Mouse (Mus musculus): ENCODE measurements around the gene Fam205c.
A peak's percentile ranks its signal among the peaks of the same experiment; 100 is the strongest.
"Not testable (repeated sequence)": the region's sequence is repeated elsewhere in the genome, so short reads cannot be mapped to it uniquely, and the experiment has no call there.

Gene Fam205c

DNA sequence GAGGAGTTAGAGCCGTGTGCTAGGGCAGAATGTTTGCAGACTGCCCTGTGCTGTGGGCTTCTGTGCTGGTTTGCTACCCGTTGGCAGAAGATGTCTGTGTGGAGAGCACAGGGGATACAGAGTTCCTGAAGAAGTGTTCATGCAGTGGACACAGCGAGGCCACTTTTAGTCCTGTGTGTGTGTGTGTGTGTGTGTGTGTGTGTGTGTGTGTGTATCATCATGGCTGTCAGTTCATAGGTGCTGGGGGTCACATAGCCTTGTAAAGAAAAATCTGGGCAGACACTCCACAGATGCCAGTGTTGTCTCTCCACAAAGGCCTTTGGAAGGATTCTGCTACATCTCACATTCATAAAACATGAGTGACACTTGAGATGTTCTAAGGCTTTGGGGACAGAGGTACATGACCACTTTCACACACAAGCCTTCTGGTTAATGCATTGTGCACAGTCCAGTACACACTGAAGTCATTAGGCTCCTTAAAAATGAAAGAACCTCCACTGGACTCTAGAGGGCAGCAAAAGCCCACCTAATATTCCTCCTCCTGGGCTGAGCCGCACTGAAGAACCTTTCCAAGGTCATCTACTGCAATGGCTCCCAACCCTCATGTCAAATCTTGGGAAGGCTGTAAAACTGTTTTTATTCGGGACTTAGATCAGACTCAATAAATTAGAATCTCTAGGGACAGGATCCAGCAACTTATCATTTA is 2.7 kb upstream of the Fam205c start:
- DNase-seq (ENCODE audit: low spot score): peak; percentile 56

DNA sequence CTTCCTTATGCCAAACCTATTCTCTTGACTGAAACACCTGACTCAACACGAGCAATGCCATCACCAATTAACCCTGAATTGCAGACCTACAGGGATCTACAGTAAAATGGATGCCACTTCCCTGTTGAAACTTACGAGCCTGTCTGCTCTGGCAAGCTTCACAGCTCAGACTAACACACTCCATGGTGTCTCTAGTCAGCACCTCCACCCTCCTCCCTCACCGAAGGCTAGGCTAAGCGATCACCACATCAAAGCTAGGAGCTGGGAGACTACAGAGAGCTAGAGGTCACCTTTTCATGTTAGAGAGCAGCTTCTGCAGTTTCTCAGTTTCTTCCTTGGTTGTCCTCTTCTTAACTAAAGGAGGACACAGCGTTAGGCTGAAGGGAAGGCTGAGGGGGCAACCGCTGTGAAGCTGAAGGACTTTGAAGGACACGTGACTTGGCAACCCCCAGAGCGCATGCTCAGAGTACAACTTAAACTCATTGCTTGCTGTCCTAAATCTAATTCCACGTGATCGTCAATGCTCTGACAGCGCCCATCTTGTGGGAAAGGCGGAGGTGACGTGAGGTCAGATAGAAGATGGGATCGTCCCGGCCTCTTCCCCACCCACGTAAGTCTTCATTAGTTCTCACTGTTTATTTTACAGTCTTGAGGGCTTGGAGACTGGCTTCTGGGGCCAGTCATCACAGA is 1.1 kb downstream of the Fam205c start:
- no peak for DNase-seq (ENCODE audit: low spot score)

DNA sequence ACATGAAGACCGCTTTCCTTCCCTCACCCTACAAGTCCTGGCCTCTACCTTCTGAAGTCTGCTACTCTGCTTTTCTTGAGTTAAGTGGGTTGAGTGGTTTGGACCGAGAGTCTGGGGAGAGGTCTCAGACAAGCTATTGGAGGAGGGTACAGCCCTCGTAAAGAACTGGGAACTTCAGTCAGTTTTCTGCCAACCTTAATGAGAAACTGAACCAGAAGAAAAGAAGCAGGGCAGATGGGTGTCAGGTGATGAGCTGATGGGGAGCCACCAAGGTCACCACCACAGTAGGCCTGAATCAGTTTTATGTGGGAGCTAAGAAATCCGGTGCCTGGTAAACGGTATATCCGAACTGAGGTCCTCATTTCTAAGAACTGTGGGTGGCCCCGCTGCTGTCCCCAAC is 1.9 kb downstream of the Fam205c start:
- DNase-seq (ENCODE audit: low spot score): no peak

DNA sequence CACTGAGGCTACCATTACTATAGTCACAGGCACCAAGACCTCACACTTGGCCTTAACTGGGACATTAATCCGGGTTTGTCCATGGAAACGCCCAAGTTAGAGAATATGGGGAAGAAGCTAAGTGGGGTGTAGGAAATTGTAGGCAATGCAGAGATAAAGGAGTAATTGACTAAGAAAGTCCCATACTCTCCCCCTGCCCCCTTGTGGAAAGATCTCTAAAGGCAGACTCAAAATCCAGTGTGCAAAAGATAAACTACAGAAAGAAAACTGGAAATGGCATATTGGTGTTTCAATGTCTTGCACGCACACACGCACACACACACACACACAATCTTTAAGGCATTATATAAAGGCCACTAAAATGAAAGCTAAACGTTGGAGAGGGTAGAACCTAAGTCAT is 3.3 kb downstream of the Fam205c start:
- no peak for DNase-seq (ENCODE audit: low spot score)

DNA sequence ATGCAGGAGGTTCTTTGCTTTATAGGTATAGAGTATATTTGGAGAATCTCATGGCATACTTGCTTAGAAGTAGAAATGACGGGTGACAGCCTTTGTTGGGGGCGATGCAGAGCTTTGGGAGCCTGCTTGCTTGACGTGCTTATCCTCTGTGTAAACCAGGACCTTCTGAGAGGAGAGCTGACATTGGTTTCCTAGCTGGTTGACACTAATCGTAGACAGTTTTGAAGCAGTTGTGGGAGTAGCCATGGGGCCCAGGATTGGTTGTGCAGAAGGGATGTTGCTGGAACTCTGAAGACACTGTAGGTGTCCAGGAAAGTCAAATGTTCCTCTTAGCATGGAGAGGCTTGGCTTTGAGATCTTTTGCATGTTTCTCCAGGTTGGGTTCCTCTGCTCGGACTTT is 5.8 kb downstream of the Fam205c start:
- DNase-seq (ENCODE audit: low spot score): no peak

DNA sequence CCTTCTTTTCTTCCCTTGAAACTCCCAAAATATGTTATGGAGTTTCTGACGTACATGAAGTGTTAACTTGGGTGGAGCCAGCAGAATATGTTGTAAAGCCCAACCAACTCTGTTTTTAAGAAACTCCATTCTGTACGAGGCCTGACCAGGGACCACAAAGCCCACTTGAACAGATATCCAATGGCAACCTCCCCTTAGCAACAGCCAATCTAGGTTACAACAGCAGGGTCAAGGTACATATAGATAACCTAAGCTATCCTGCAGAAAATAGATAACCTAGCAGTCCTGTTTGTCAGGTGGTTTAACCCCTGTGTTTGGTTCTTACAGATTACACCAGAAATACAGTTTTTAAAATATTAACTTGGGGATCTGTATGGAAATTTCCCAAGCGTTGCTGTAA is 6.6 kb downstream of the Fam205c start:
- DNase-seq (ENCODE audit: low spot score): no peak

DNA sequence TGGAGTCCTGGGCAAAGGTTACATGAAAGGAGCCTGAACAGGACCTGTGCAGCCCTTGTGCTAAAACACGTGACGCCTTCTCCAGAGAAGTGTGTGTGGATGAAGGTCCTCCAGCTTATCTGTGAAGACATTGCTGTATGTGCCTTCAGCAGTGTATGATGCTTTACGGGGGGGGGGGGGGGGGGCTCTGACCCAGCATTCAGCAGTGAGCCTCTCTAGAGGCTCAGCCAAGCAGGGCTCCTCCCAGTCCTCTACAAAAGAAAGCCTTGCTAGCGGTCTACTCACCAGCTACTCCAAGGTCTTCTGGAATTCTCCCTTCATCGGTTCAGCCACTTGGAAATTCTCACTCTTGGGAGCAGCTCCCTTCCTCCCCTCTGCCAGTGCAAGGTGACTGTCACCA is 10.5 kb downstream of the Fam205c start:
- DNase-seq (ENCODE audit: low spot score): not testable (repeated sequence)

DNA sequence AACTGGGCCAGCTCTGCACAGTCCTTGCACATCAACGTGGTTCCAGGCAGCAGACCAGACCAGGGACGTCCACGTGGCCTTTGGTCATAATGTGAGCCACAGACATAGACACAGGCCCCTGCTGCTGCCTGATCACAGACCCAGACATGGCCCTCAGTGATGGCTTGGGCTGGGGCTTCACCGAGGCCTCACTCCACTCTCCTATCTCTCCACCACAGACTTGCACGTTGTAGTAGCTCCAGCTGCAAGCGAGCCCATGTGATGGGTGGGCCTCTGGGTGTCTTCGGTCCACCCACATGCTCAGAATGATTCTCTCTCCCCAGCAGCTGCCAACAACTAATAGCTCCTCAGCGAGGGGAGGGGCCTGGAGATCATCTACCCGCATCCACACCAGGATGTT is 13.6 kb downstream of the Fam205c start:
- not testable (repeated sequence) for DNase-seq (ENCODE audit: low spot score)

DNA sequence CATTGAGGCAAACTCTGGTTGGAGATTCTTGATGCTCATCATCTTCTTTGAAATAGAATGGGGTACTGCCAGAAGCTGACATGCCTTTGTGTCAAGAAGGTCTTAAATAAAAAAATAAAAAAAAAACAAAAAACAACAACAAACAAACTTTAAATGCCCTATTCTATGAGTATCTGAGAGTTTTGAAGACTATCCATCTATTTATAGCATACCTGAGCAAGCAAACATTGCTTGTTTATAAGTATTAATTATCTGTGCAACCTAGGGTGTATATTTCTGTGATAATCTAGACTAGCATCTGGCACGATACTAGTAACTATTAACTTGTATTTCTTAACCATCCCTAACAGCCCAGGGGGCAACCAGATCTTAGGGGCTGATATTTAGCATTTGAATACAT is 17.4 kb downstream of the Fam205c start, which contains the start of gene Gm12394:
Gene Gm12394, minus strand, starts transcription at position 101 of the 400 bp plus-strand sequence.
- not testable (repeated sequence) for DNase-seq (ENCODE audit: low spot score)

DNA sequence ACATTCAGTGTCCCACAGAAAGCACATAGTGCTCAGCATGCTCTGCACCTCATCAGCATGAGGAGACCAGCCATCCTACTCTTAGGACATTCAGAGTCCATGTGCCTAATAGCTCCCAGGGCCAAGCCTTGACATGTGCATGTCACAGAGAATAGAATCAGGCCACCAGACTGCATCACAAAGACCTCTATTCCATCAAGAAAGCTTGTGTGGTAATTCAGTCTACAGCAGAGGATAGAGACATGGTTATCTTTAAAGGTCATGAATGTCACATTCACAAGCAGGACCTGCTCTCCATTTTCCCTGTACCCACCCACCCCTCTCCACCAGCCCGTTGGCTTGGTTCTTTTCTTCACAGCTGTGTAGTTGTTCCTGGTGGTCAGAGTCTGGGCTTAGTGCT is 20.2 kb downstream of the Fam205c start, which contains the start of gene Fam205a1:
Gene Fam205a1, minus strand, starts transcription at position 101 of the 400 bp plus-strand sequence.
- DNase-seq (ENCODE audit: low spot score): not testable (repeated sequence)

All from lung, postnatal 25 days (tissue).